Mouse (Mus musculus): ENCODE measurements around the gene Qdpr. TPM values are rescaled to one million over a fixed set of nuclear protein-coding genes. Genes with fewer than 3 reads are reported as not detected.

Gene Qdpr
- polyA plus RNA-seq, 1 experiment = 49.1 TPM

- no peaks in the 10 kb centered on the region for H3K36me3 ChIP-seq (ENCODE audit: control insufficient read depth, insufficient read depth)
- H3ac ChIP-seq (ENCODE audit: control insufficient read depth, insufficient read length, low read depth) = no peak overlapping the region
- H3K27me3 ChIP-seq (ENCODE audit: control insufficient read depth, insufficient read depth, insufficient read length) = no peaks in the 10 kb centered on the region
- TF ChIP-seq CTCF (IDR thresholded peaks at IDR 0.05; ENCODE audit: control insufficient read depth, insufficient read depth, insufficient read length) (no peak), CEBPB (IDR thresholded peaks at IDR 0.05; ENCODE audit: low read depth) (no peak), MYOG (IDR thresholded peaks at IDR 0.05; ENCODE audit: control insufficient read depth, extremely low read depth, insufficient read length) (no peak), MYOD1 (IDR thresholded peaks at IDR 0.05; ENCODE audit: control insufficient read depth, insufficient read length, low read depth) (no peak), USF1 (IDR thresholded peaks at IDR 0.05; ENCODE audit: low read depth) (no peak), MAX (IDR thresholded peaks at IDR 0.05) (no peak), FOSL1 (IDR thresholded peaks at IDR 0.05; ENCODE audit: insufficient read depth, low read length, poor library complexity, severe bottlenecking) (no peak)
- no peak overlapping the region for H3K4me3 ChIP-seq (ENCODE audit: insufficient read depth, poor library complexity, severe bottlenecking)
- H3K79me2 ChIP-seq (ENCODE audit: control insufficient read depth, insufficient read depth) = no peaks in the 10 kb centered on the region
- H3K79me3 ChIP-seq (ENCODE audit: low read depth) = no peaks in the 10 kb centered on the region
These were observed 24.7 kb upstream of the Qdpr start for GRCm38 (mm10) chr5:45474758-45475157.

- TF ChIP-seq MYOD1 (IDR thresholded peaks at IDR 0.05; ENCODE audit: control insufficient read depth, insufficient read length, low read depth) (no peak), CEBPB (IDR thresholded peaks at IDR 0.05; ENCODE audit: low read depth) (no peak), MAX (IDR thresholded peaks at IDR 0.05) (no peak), CTCF (IDR thresholded peaks at IDR 0.05; ENCODE audit: control insufficient read depth, insufficient read depth, insufficient read length) (no peak), FOSL1 (IDR thresholded peaks at IDR 0.05; ENCODE audit: insufficient read depth, low read length, poor library complexity, severe bottlenecking) (no peak), MYOG (IDR thresholded peaks at IDR 0.05; ENCODE audit: control insufficient read depth, extremely low read depth, insufficient read length) (no peak), USF1 (IDR thresholded peaks at IDR 0.05; ENCODE audit: low read depth) (no peak)
- H3ac ChIP-seq (ENCODE audit: control insufficient read depth, insufficient read length, low read depth) = no peak overlapping the region
- no peaks in the 10 kb centered on the region for H3K36me3 ChIP-seq (ENCODE audit: control insufficient read depth, insufficient read depth)
- no peaks in the 10 kb centered on the region for H3K79me2 ChIP-seq (ENCODE audit: control insufficient read depth, insufficient read depth)
- H3K4me3 ChIP-seq (ENCODE audit: insufficient read depth, poor library complexity, severe bottlenecking) = no peak overlapping the region
- no peaks in the 10 kb centered on the region for H3K27me3 ChIP-seq (ENCODE audit: control insufficient read depth, insufficient read depth, insufficient read length)
- H3K79me3 ChIP-seq (ENCODE audit: low read depth) = no peaks in the 10 kb centered on the region
These were observed 24.2 kb upstream of the Qdpr start for GRCm38 (mm10) chr5:45474215-45474614.

GRCm38 (mm10) chr5:45473521-45473920 is 23.5 kb upstream of the Qdpr start:
- Histone ChIP-seq H3K79me2 (ENCODE audit: control insufficient read depth, insufficient read depth) (no peaks in the 10 kb centered on the region), H3K27me3 (ENCODE audit: control insufficient read depth, insufficient read depth, insufficient read length) (no peaks in the 10 kb centered on the region), H3ac (ENCODE audit: control insufficient read depth, insufficient read length, low read depth) (no peak overlapping the region), H3K36me3 (ENCODE audit: control insufficient read depth, insufficient read depth) (no peaks in the 10 kb centered on the region), H3K79me3 (ENCODE audit: low read depth) (no peaks in the 10 kb centered on the region), H3K4me3 (ENCODE audit: insufficient read depth, poor library complexity, severe bottlenecking) (no peak overlapping the region)
- TF ChIP-seq USF1 (IDR thresholded peaks at IDR 0.05; ENCODE audit: low read depth) (no peak), CEBPB (IDR thresholded peaks at IDR 0.05; ENCODE audit: low read depth) (no peak)

- Histone ChIP-seq H3K79me3 (ENCODE audit: low read depth) (no peaks in the 10 kb centered on the region), H3K79me2 (ENCODE audit: control insufficient read depth, insufficient read depth) (no peaks in the 10 kb centered on the region), H3ac (ENCODE audit: control insufficient read depth, insufficient read length, low read depth) (no peak overlapping the region), H3K4me3 (ENCODE audit: insufficient read depth, poor library complexity, severe bottlenecking) (no peak overlapping the region), H3K27me3 (ENCODE audit: control insufficient read depth, insufficient read depth, insufficient read length) (no peaks in the 10 kb centered on the region), H3K36me3 (ENCODE audit: control insufficient read depth, insufficient read depth) (no peaks in the 10 kb centered on the region)
- TF ChIP-seq USF1 (IDR thresholded peaks at IDR 0.05; ENCODE audit: low read depth) (no peak), MYOG (IDR thresholded peaks at IDR 0.05; ENCODE audit: control insufficient read depth, extremely low read depth, insufficient read length) (no peak), MAX (IDR thresholded peaks at IDR 0.05) (no peak), CTCF (IDR thresholded peaks at IDR 0.05; ENCODE audit: control insufficient read depth, insufficient read depth, insufficient read length) (no peak), CEBPB (IDR thresholded peaks at IDR 0.05; ENCODE audit: low read depth) (peak; percentile 60), MYOD1 (IDR thresholded peaks at IDR 0.05; ENCODE audit: control insufficient read depth, insufficient read length, low read depth) (peak; percentile 45), FOSL1 (IDR thresholded peaks at IDR 0.05; ENCODE audit: insufficient read depth, low read length, poor library complexity, severe bottlenecking) (no peak)
These were observed 22.9 kb upstream of the Qdpr start for GRCm38 (mm10) chr5:45472880-45473450.

DNA sequence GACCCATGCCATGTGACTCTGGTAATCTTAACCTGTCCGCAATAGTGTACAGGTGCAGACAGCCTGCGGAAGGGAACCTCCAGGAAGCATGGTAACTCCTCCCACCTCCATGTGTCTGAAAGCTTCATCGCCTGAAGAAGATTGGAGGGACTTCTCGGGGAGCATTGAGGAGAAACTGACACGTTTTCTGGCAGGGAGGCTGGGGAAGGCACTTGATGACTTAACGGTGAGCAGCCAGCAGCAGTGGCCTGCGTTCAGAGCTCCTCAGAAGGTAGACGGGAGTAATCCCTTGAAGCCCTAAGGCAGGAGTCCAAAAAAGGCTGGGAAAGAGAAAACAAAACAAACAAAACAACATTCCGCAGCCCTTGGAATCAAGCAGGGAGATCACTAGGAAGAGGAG is 4.4 kb upstream of the Qdpr start:
- Histone ChIP-seq H3K79me3 (ENCODE audit: low read depth) (no peaks in the 10 kb centered on the region), H3K36me3 (ENCODE audit: control insufficient read depth, insufficient read depth) (no peaks in the 10 kb centered on the region), H3K4me3 (ENCODE audit: insufficient read depth, poor library complexity, severe bottlenecking) (no peak overlapping the region), H3K27me3 (ENCODE audit: control insufficient read depth, insufficient read depth, insufficient read length) (peaks cover 3% of the 10 kb centered on the region), H3ac (ENCODE audit: control insufficient read depth, insufficient read length, low read depth) (no peak overlapping the region), H3K79me2 (ENCODE audit: control insufficient read depth, insufficient read depth) (no peaks in the 10 kb centered on the region)
- TF ChIP-seq USF1 (IDR thresholded peaks at IDR 0.05; ENCODE audit: low read depth) = no peak
- TF ChIP-seq CEBPB (IDR thresholded peaks at IDR 0.05; ENCODE audit: low read depth) = no peak
- TF ChIP-seq MAX (IDR thresholded peaks at IDR 0.05) = no peak
- TF ChIP-seq MYOG (IDR thresholded peaks at IDR 0.05; ENCODE audit: control insufficient read depth, extremely low read depth, insufficient read length) = no peak
- TF ChIP-seq CTCF (IDR thresholded peaks at IDR 0.05; ENCODE audit: control insufficient read depth, insufficient read depth, insufficient read length) = no peak
- no peak for TF ChIP-seq FOSL1 (IDR thresholded peaks at IDR 0.05; ENCODE audit: insufficient read depth, low read length, poor library complexity, severe bottlenecking)
- no peak for TF ChIP-seq MYOD1 (IDR thresholded peaks at IDR 0.05; ENCODE audit: control insufficient read depth, insufficient read length, low read depth)

DNA sequence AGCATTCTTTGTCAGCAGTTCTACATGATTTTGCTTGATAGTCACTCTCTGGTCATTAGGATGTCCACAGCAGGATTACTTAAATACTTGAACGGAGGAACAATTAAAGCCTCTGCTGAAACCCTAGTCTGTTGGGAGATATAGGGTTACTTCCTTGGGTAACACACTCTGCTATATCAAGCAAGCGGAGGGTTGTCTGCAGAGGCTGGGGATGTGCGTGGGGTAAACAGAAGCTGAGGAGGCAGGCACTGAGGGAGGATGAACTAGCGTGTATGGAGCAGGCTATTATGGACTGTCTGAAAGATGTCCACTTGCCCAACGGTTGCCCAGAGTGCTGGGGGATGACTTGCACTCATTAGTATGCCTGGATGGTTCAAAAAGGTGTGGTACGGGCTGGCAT is 3.4 kb upstream of the Qdpr start, which contains the start of gene Clrn2:
Gene Clrn2, plus strand, starts transcription at position 301 of the 400 bp plus-strand sequence.
- H3K4me3 ChIP-seq (ENCODE audit: insufficient read depth, poor library complexity, severe bottlenecking) = no peak within 1 kb of the TSS
- H3K36me3 ChIP-seq (ENCODE audit: control insufficient read depth, insufficient read depth) = no peaks in the 10 kb centered on the region
- H3K79me3 ChIP-seq (ENCODE audit: low read depth) = no peaks in the 10 kb centered on the region
- H3K27me3 ChIP-seq (ENCODE audit: control insufficient read depth, insufficient read depth, insufficient read length) = peaks cover 3% of the 10 kb centered on the region
- H3ac ChIP-seq (ENCODE audit: control insufficient read depth, insufficient read length, low read depth) = no peak within 1 kb of the TSS
- TF ChIP-seq MYOD1 (IDR thresholded peaks at IDR 0.05; ENCODE audit: control insufficient read depth, insufficient read length, low read depth) (no peak), CTCF (IDR thresholded peaks at IDR 0.05; ENCODE audit: control insufficient read depth, insufficient read depth, insufficient read length) (no peak), MAX (IDR thresholded peaks at IDR 0.05) (no peak), CEBPB (IDR thresholded peaks at IDR 0.05; ENCODE audit: low read depth) (no peak), MYOG (IDR thresholded peaks at IDR 0.05; ENCODE audit: control insufficient read depth, extremely low read depth, insufficient read length) (no peak)
- no peaks in the 10 kb centered on the region for H3K79me2 ChIP-seq (ENCODE audit: control insufficient read depth, insufficient read depth)
